Mouse (Mus musculus) hindbrain, postnatal 0 days (tissue): ENCODE results near the gene Git2. TPM values are rescaled to one million over a fixed set of nuclear protein-coding genes. Genes with fewer than 3 reads are reported as not detected.

Experiments
- ATAC-seq: fragments of 200-750 bp; cut with Nextera tagmentation; 2 replicates; pipeline ENCODE4 v1.8.0; 2017; ENCODE audit warnings: mild to moderate bottlenecking, moderate TSS enrichment, moderate library complexity
- DNase-seq: peaks from one replicate; pipeline ENCODE4 v3.0.0-alpha.2; 2015; ENCODE audit warnings: low spot score
- H3K27ac ChIP-seq: fragments of 300-500 bp; sonication (generic); 2 replicates; pipeline ENCODE4 v1.5.1; 2014; ENCODE audit warnings: mild to moderate bottlenecking
- H3K27me3 ChIP-seq: fragments of 300-500 bp; sonication (generic); 2 replicates; pipeline ENCODE4 v1.6.1; 2014; ENCODE audit warnings: low read length, mixed read lengths; ENCODE audit not compliant: insufficient read depth
- H3K36me3 ChIP-seq: fragments of 300-500 bp; sonication (generic); 2 replicates; pipeline ENCODE4 v1.6.1; 2014; ENCODE audit warnings: low read length, mixed read lengths; ENCODE audit not compliant: insufficient read depth
- H3K4me1 ChIP-seq: fragments of 300-500 bp; sonication (generic); 2 replicates; pipeline ENCODE4 v1.6.1; 2014; ENCODE audit warnings: antibody characterized with exemption, low read length, mixed read lengths; ENCODE audit not compliant: insufficient read depth
- H3K4me2 ChIP-seq: fragments of 300-500 bp; sonication (generic); 2 replicates; pipeline ENCODE4 v1.6.1; 2014; ENCODE audit warnings: low read depth, mild to moderate bottlenecking, low read length, moderate library complexity, mixed read lengths
- H3K4me3 ChIP-seq: fragments of 300-500 bp; sonication (generic); 2 replicates; pipeline ENCODE4 v1.5.1; 2014; ENCODE audit warnings: low read length
- H3K9ac ChIP-seq: fragments of 300-500 bp; sonication (generic); replicated peaks from 2 replicates; pipeline ENCODE4 v1.6.1; 2014; ENCODE audit warnings: mild to moderate bottlenecking, low read length, moderate library complexity, mixed read lengths
- H3K9me3 ChIP-seq: fragments of 300-500 bp; sonication (generic); 2 replicates; pipeline ENCODE4 v1.6.1; 2016; ENCODE audit warnings: low read length, mixed read lengths
- CTCF ChIP-seq: IDR thresholded peaks from 2 replicates; pipeline ENCODE4 v1.5.1; 2016; ENCODE audit warnings: antibody characterized with exemption, control low read depth, low read depth
- WGBS: fragments of 180-500 bp; shearing (Covaris S2); extraction: QIAGEN DNeasy Blood & Tissue Kit; methylation state at CpG from one replicate; pipeline ENCODE4 v1.1.7; 2014; 5-methylcytosine and 5-hydroxymethylcytosine counted together
- polyA plus RNA-seq: library from polyadenylated mRNA; unstranded; fragments of >200 nt; fragmentation: Nextera tagmentation; extraction: Ambion mirVana; gene quantifications from 2 replicates; pipeline ENCODE4 v1.2.1, GENCODE M21; 2015
- total RNA-seq: library from RNA; depleted of rRNA; stranded (reverse); fragments of >200 nt; gene quantifications from 2 replicates; pipeline ENCODE4 v1.2.3, GENCODE M21; 2014

The Git2 gene
- total and polyA plus RNA-seq, 2 experiments from 2014 or later, result 34.4 to 43.5 TPM

- peaks cover 19% of the 10 kb centered on the region for H3K4me1 ChIP-seq
These were observed 790 bp downstream of the Git2 start, which contains the start of gene Ankrd13a for GRCm38 (mm10) chr5:114774403-114775051. Gene Ankrd13a (plus strand): TSS chr5:114774677.

GRCm38 (mm10) chr5:114773780-114774179 lies 1.5 kb downstream of the Git2 start:
- H3K27me3 ChIP-seq, result no peaks in the 10 kb centered on the region
- H3K9me3 ChIP-seq, result no peaks in the 10 kb centered on the region
- TF ChIP-seq CTCF, result no peak
- peak overlapping the region; percentile 75 for H3K4me2 ChIP-seq
- WGBS, result 2% methylated on average over 11 of the region's 11 CpGs
- no peak for DNase-seq
- H3K27ac ChIP-seq, result peak overlapping the region; percentile 99
- peak overlapping the region; percentile 99 for H3K4me3 ChIP-seq
- peaks cover 19% of the 10 kb centered on the region for H3K4me1 ChIP-seq
- ATAC-seq, result no peak; the same call in 1 of the 2 replicates
- peak overlapping the region; percentile 98 for H3K9ac ChIP-seq
- H3K36me3 ChIP-seq, result no peaks in the 10 kb centered on the region

More at GRCm38 (mm10) chr5:114774403-114775051, 790 bp downstream of the Git2 start, which contains the start of gene Ankrd13a:
- DNase-seq, result peak; percentile 97
- Histone ChIP-seq H3K4me3 (peak within 1 kb of the TSS; percentile 99), H3K36me3 (no peaks in the 10 kb centered on the region), H3K9ac (peak within 1 kb of the TSS; percentile 98), H3K27ac (peak within 1 kb of the TSS; percentile 99), H3K9me3 (no peaks in the 10 kb centered on the region), H3K27me3 (no peaks in the 10 kb centered on the region), H3K4me2 (peak within 1 kb of the TSS; percentile 75)
- peak; percentile 93 for ATAC-seq
- WGBS, result under 1% methylated on average over 71 of the region's 73 CpGs
- TF ChIP-seq CTCF, result no peak

GRCm38 (mm10) chr5:114773211-114773710 lies 2.1 kb downstream of the Git2 start:
- Histone ChIP-seq H3K4me1 (peaks cover 19% of the 10 kb centered on the region), H3K36me3 (no peaks in the 10 kb centered on the region), H3K9ac (peak overlapping the region; percentile 98), H3K4me3 (peak overlapping the region; percentile 99), H3K27ac (peak overlapping the region; percentile 99), H3K27me3 (no peaks in the 10 kb centered on the region), H3K4me2 (peak overlapping the region; percentile 75), H3K9me3 (no peaks in the 10 kb centered on the region)
- ATAC-seq, result peak; percentile 86
- WGBS, result under 1% methylated on average over 45 of the region's 52 CpGs
- TF ChIP-seq CTCF, result no peak
- peak; percentile 99 for DNase-seq

- peak; percentile 24 for ATAC-seq
- 2% methylated on average over 44 of the region's 57 CpGs for WGBS
These were observed 2.7 kb downstream of the Git2 start for GRCm38 (mm10) chr5:114772456-114773203.

GRCm38 (mm10) chr5:114771796-114772195 lies 3.5 kb downstream of the Git2 start:
- Histone ChIP-seq H3K9me3 (no peaks in the 10 kb centered on the region), H3K4me2 (peak overlapping the region; percentile 75), H3K9ac (no peak overlapping the region), H3K36me3 (no peaks in the 10 kb centered on the region), H3K4me1 (peaks cover 9% of the 10 kb centered on the region), H3K4me3 (peak overlapping the region; percentile 99), H3K27ac (no peak overlapping the region), H3K27me3 (no peaks in the 10 kb centered on the region)
- ATAC-seq, result no peak
- no peak for DNase-seq
- TF ChIP-seq CTCF, result no peak
- WGBS, result 67% methylated on average over 8 of the region's 8 CpGs

More at GRCm38 (mm10) chr5:114772456-114773203, 2.7 kb downstream of the Git2 start:
- Histone ChIP-seq H3K4me1 (peaks cover 15% of the 10 kb centered on the region), H3K27ac (peak overlapping the region; percentile 99), H3K27me3 (no peaks in the 10 kb centered on the region), H3K9ac (peak overlapping the region; percentile 98), H3K36me3 (no peaks in the 10 kb centered on the region), H3K4me3 (peak overlapping the region; percentile 99), H3K4me2 (peak overlapping the region; percentile 75), H3K9me3 (no peaks in the 10 kb centered on the region)
- peak; percentile 49 for DNase-seq
- no peak for TF ChIP-seq CTCF

- no peak overlapping the region for H3K4me3 ChIP-seq
- H3K27ac ChIP-seq, result no peak overlapping the region
- no peaks in the 10 kb centered on the region for H3K27me3 ChIP-seq
- no peak for TF ChIP-seq CTCF
- H3K4me2 ChIP-seq, result no peak overlapping the region
- peaks cover 6% of the 10 kb centered on the region; the same call in 1 of the 2 replicates for H3K36me3 ChIP-seq
- H3K9me3 ChIP-seq, result no peaks in the 10 kb centered on the region
- no peak for ATAC-seq
- H3K4me1 ChIP-seq, result peaks cover 6% of the 10 kb centered on the region; the same call in 1 of the 2 replicates
- no peak for DNase-seq
- no peak overlapping the region for H3K9ac ChIP-seq
- WGBS, result 82% methylated on average over 8 of the region's 8 CpGs
These were observed 5.5 kb downstream of the Git2 start for GRCm38 (mm10) chr5:114769786-114770185.
